Mouse (Mus musculus): ENCODE measurements at regions not wholly inside any gene's neighbourhood (a gene's known extent, or its start where the extent isn't known, plus 50 kb on each side); places are given as distances from the start of the nearest gene placed in this dataset.
A peak's percentile ranks its signal among the peaks of the same experiment; 100 is the strongest.

DNA sequence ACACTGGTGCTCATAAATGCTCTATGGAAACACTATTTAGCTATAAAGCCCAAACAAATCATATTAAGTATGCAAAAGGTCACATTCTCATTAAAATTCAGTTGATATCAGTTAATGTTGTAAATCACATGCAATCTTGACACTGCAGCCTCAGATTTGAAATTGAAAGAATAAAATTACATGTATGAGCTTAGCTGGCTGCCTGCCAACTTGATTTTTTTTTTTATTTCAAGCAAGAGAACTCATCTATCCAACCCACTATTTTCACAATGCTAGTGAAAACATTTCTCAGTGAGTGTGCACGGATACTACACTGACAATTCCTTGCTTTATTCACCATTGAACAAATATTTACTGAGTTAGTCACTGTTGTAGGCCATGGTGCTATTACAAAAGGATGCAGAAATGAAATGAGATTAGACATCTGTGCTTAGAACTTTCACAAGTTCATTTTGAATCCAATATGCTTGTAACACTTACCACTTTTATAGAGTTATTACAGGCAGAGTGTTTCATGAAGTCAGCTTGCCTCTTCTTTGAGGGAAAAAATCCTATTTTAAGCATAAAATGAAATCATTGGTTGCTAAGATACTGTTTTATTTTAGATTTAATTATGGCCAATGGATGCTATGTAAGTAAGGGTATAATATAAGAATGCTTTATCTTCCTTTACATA, 539.4 kb downstream of the Tmtc2 start:
- no peaks in the 10 kb centered on the region for H3K27me3 ChIP-seq (ENCODE audit: control insufficient read depth, insufficient read depth, low read depth, low read length)
- no peak overlapping the region for H3K27ac ChIP-seq (ENCODE audit: low read length)
- H3K9ac ChIP-seq (ENCODE audit: low read length), result no peak overlapping the region
- H3K4me2 ChIP-seq (ENCODE audit: low read depth, low read length), result no peak overlapping the region
- H3K4me1 ChIP-seq (replicated peaks; ENCODE audit: control insufficient read depth, insufficient read depth, low read length), result no peaks in the 10 kb centered on the region
- H3K4me3 ChIP-seq (ENCODE audit: low read length), result no peak overlapping the region
- WGBS, result 45% methylated on average over 1 of the region's 1 CpGs
- no peaks in the 10 kb centered on the region for H3K9me3 ChIP-seq (ENCODE audit: control insufficient read depth, low read length)
- ATAC-seq (ENCODE audit: low read depth), result no peak
- no peaks in the 10 kb centered on the region for H3K36me3 ChIP-seq (ENCODE audit: control insufficient read depth, insufficient read depth, low read length)

DNA sequence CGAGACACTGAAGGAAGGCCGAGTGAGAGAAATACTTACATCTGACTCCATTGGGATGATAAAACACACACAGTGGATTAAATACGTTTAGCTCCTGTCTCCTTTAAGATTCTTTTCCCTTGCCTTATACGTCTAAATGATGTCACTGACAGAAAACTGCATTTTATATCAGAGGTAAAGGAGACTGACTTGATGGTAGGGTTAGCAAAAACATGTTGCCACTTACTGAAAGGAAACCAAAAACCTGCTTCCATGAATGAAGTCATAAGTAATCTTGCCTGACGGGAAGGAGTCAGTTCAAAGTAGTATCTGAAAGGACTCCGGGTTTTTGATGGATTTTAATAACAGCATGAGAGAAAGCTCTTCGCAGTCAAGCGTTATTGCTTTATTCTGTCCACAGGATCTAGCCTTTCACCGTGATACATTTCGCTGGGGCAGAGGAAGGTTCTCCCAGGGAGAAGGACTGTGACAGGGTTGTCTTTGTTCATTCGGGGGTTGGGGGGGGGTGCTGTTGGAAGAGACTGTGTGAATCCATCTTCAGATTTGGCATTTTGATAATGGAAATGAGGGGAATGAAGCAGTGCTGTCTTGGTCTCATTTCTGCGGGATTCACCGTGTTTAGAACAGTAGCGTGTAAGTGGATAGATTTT, 553.7 kb downstream of the Tmtc2 start:
- Histone ChIP-seq H3K4me1 (replicated peaks; ENCODE audit: control insufficient read depth, insufficient read depth, low read length) (no peaks in the 10 kb centered on the region), H3K36me3 (ENCODE audit: control insufficient read depth, insufficient read depth, low read length) (no peaks in the 10 kb centered on the region), H3K27me3 (ENCODE audit: control insufficient read depth, insufficient read depth, low read depth, low read length) (no peaks in the 10 kb centered on the region), H3K4me2 (ENCODE audit: low read depth, low read length) (peak overlapping the region; percentile 43), H3K4me3 (ENCODE audit: low read length) (no peak overlapping the region), H3K27ac (ENCODE audit: low read length) (no peak overlapping the region), H3K9me3 (ENCODE audit: control insufficient read depth, low read length) (no peaks in the 10 kb centered on the region), H3K9ac (ENCODE audit: low read length) (no peak overlapping the region)
- 44% methylated on average over 14 of the region's 14 CpGs for WGBS
- no peak for ATAC-seq (ENCODE audit: low read depth)

DNA sequence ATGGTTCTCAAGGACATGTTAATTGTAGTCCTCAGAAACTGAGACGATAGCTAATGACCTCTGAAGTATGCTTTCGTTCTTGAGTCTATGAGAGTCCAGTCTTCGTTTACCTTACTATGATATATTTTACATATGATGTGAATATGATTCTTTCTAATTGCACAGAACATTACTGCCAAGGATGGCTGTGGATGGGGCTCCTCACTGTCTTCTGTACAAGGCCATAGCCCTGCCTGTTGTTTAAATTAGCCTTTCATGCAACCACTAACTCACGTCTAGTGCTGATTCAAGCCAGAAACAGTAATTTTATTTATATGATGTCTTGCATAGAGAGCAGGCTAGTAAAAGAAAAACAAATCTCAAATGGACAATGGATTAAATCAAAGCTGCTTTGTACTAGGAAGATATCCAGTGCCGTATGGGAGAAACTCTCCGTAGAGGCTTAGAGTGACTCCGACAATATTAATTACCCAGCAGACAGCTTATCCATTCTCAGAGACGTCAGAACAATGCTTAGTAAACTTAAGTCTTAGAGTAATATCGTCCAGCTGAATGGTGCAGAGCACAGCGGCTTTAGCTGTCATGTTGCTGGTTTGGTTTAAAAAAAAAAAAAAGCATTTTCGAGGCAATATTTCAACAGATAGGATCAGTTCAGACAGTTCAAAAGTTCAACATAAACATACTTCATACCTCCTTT, 554.3 kb downstream of the Tmtc2 start:
- peak overlapping the region; percentile 43 for H3K4me2 ChIP-seq (ENCODE audit: low read depth, low read length)
- H3K9me3 ChIP-seq (ENCODE audit: control insufficient read depth, low read length), result no peaks in the 10 kb centered on the region
- H3K4me1 ChIP-seq (replicated peaks; ENCODE audit: control insufficient read depth, insufficient read depth, low read length), result no peaks in the 10 kb centered on the region
- H3K27me3 ChIP-seq (ENCODE audit: control insufficient read depth, insufficient read depth, low read depth, low read length), result no peaks in the 10 kb centered on the region
- H3K9ac ChIP-seq (ENCODE audit: low read length), result no peak overlapping the region
- H3K27ac ChIP-seq (ENCODE audit: low read length), result no peak overlapping the region
- no peak overlapping the region for H3K4me3 ChIP-seq (ENCODE audit: low read length)
- no peaks in the 10 kb centered on the region for H3K36me3 ChIP-seq (ENCODE audit: control insufficient read depth, insufficient read depth, low read length)
- ATAC-seq (ENCODE audit: low read depth), result no peak
- WGBS, result 38% methylated on average over 11 of the region's 11 CpGs
